Mouse (Mus musculus) forebrain, embryonic 10.5 days (tissue): ENCODE data around the gene Ttc9c. TPM values are rescaled to one million over a fixed set of nuclear protein-coding genes. Genes with fewer than 3 reads are reported as not detected.

Experiments used
- DNase-seq: peaks from one replicate; pipeline ENCODE4 v3.0.0-alpha.2; 2017; ENCODE audit warnings: low spot score; ENCODE audit errors: extremely low spot score
- H3K27ac ChIP-seq: fragments of 300-500 bp; sonication (generic); 2 replicates; pipeline ENCODE4 v1.5.1; 2016; ENCODE audit warnings: mild to moderate bottlenecking
- H3K27me3 ChIP-seq: fragments of 300-500 bp; sonication (generic); 2 replicates; pipeline ENCODE4 v1.6.1; 2016; ENCODE audit warnings: mild to moderate bottlenecking; ENCODE audit not compliant: poor library complexity, severe bottlenecking
- H3K36me3 ChIP-seq: fragments of 300-500 bp; sonication (generic); replicated peaks from 2 replicates; pipeline ENCODE4 v1.6.1; 2016; ENCODE audit warnings: mild to moderate bottlenecking, moderate library complexity
- H3K4me1 ChIP-seq: fragments of 300-500 bp; sonication (generic); 2 replicates; pipeline ENCODE4 v1.6.1; 2016
- H3K4me3 ChIP-seq: fragments of 300-500 bp; sonication (generic); 2 replicates; pipeline ENCODE4 v1.5.1; 2016; ENCODE audit warnings: mild to moderate bottlenecking, moderate library complexity
- H3K9me3 ChIP-seq: fragments of 300-500 bp; sonication (generic); 2 replicates; pipeline ENCODE4 v1.6.1; 2016; ENCODE audit warnings: mild to moderate bottlenecking, moderate library complexity
- WGBS: fragments of 180-500 bp; shearing (Covaris S2); methylation state at CpG from one replicate; pipeline ENCODE4 v1.1.7; 2016; 5-methylcytosine and 5-hydroxymethylcytosine counted together
- polyA plus RNA-seq: library from polyadenylated mRNA; unstranded; fragments of >200 nt; fragmentation: Nextera tagmentation; extraction: Ambion mirVana; gene quantifications from 2 replicates; pipeline ENCODE4 v1.2.1, GENCODE M21; 2016

Gene Ttc9c
- polyA plus RNA-seq, result 82.5 and 85.5 TPM in 2 replicates

DNA sequence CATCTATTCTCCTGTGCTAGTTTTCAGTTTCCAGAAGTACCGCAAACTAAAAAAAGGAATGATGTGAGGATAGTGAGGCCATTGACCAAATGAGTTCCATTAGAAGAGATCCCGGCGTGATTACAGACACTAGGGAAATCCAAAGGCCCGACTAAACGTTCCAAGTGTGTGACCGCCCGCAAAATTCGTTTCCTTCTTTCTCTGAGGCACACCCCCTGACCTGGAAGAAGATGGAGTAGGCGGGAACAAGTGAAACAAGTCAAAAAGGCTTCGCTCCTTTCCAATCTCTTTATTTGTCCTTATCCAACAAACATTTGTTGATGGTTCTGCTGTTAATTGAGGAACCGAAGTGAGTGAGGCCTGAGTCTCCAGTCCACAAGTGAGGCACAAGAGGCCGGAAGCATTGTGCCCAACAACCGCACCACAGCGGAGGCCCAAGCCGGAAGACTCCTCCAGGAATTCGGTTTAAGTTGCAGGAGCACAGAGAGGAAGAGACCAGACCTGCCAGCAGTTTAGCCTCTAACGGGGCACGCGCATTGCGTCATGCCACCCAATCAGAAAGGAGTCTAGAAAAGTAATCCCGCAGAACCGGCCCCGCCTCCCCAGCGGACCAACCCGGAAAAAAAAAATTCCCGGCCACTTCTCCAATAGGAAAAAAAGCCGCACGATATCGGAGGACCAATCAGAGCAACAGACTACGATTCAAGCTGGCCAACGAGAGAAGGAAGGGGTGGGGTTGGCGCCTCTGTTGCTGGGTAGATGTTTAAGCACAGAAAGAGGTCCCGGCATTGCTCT, at the start of gene Ttc9c:
TSS of gene Ttc9c (minus strand) at position 533 of the 795 bp plus-strand sequence.
- 1% methylated on average over 33 of the region's 33 CpGs for WGBS
- H3K27me3 ChIP-seq, result no peaks in the 10 kb centered on the region
- H3K27ac ChIP-seq, result peak within 1 kb of the TSS; percentile 97
- H3K4me3 ChIP-seq, result peak within 1 kb of the TSS; percentile 81
- H3K36me3 ChIP-seq, result peaks cover 53% of the 10 kb centered on the region
- H3K9me3 ChIP-seq, result no peaks in the 10 kb centered on the region
- H3K4me1 ChIP-seq, result peaks cover 52% of the 10 kb centered on the region
- peak; percentile 97 for DNase-seq

DNA sequence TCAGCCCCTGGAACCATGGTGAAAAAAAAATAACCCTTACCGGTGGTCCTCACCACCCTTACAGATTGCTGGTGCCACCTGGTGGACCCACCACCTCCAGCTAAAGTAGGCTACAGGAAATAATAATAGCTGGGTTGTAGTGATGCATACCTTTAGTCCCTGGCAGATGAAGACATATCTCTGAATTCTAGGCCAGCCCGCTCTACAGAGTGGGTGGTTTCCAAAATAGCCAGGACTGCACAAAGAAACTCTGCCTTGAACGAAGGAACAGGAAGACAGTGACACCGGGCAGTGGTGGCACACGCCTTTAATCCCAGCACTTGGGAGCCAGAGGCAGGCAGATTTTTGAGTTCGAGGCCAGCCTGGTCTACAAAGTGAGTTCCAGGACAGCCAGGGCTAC, 45.1 kb upstream of the Ttc9c start:
- no peak overlapping the region for H3K27ac ChIP-seq
- H3K9me3 ChIP-seq, result no peaks in the 10 kb centered on the region
- DNase-seq, result no peak
- WGBS, result 85% methylated on average over 6 of the region's 6 CpGs
- no peaks in the 10 kb centered on the region for H3K4me1 ChIP-seq
- no peaks in the 10 kb centered on the region for H3K36me3 ChIP-seq
- H3K27me3 ChIP-seq, result no peaks in the 10 kb centered on the region
- no peak overlapping the region for H3K4me3 ChIP-seq

DNA sequence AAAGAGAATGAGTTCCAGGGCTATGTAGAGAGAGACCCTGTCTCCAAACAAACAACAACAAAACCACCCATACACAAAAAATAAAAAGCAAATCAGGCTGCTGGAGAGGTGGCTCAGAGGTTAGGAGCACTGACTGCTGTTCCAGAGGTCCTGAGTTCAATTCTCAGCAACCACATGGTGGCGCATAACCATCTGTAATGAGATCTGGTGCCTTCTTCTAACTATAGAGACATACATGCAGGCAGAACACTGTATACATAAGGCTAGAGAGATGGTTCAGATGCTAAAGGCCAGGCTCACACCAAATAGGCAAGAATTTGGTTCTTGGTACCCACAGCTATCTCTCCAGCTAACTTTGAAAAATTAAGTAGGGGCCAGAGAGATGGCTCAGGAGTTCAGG, 39.9 kb upstream of the Ttc9c start:
- Histone ChIP-seq H3K4me3 (no peak overlapping the region), H3K9me3 (no peaks in the 10 kb centered on the region), H3K36me3 (no peaks in the 10 kb centered on the region), H3K27me3 (no peaks in the 10 kb centered on the region), H3K4me1 (no peaks in the 10 kb centered on the region), H3K27ac (no peak overlapping the region)
- WGBS, result 21% methylated on average over 1 of the region's 1 CpGs
- no peak for DNase-seq

DNA sequence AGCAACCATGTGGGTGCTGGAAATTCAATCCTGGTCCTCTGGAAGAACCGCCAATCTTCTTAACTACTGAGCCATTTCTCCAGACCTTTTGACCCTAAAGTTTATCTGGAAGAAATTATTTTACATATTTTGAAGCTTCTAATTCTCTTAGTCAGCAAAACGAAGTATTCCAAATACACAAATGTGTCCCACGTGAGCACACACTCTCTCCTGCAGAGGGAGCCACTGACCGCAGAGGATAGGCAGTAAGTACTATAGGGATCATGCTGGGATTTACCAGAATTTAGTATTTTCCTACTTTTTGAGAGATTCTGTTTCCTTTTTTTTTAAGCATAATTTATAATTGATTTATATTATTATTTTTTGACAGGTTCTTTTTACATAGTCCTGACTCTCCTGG, 38.6 kb upstream of the Ttc9c start:
- Histone ChIP-seq H3K4me1 (no peaks in the 10 kb centered on the region), H3K27ac (no peak overlapping the region), H3K4me3 (no peak overlapping the region), H3K36me3 (no peaks in the 10 kb centered on the region), H3K9me3 (no peaks in the 10 kb centered on the region), H3K27me3 (no peaks in the 10 kb centered on the region)
- DNase-seq, result no peak
- whole genome bisulfite sequencing, result 43% methylated on average over 4 of the region's 4 CpGs

DNA sequence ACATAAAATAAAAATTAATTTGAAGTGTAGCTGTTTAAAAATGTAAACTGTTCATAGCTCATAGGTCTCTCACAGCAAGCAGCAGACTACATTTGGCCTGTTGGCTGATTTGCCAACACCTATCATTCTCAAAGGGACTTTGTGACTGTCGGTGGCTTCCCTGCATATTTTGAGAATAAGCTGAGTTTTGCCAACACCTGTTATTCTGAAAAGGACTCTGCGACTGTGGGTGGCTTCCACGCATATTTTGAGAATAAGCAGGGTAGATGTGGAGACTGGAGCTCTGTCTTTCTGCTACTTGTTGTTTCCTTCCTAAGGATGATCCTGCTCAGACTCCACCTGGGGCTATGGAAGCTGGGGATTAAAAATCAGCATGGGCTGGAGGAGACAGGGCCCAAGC, 34.0 kb upstream of the Ttc9c start:
- DNase-seq, result no peak
- Histone ChIP-seq H3K4me1 (peaks cover 10% of the 10 kb centered on the region), H3K9me3 (no peaks in the 10 kb centered on the region), H3K27ac (no peak overlapping the region), H3K4me3 (no peak overlapping the region), H3K36me3 (peaks cover 10% of the 10 kb centered on the region), H3K27me3 (no peaks in the 10 kb centered on the region)
- 91% methylated on average over 3 of the region's 3 CpGs for WGBS

DNA sequence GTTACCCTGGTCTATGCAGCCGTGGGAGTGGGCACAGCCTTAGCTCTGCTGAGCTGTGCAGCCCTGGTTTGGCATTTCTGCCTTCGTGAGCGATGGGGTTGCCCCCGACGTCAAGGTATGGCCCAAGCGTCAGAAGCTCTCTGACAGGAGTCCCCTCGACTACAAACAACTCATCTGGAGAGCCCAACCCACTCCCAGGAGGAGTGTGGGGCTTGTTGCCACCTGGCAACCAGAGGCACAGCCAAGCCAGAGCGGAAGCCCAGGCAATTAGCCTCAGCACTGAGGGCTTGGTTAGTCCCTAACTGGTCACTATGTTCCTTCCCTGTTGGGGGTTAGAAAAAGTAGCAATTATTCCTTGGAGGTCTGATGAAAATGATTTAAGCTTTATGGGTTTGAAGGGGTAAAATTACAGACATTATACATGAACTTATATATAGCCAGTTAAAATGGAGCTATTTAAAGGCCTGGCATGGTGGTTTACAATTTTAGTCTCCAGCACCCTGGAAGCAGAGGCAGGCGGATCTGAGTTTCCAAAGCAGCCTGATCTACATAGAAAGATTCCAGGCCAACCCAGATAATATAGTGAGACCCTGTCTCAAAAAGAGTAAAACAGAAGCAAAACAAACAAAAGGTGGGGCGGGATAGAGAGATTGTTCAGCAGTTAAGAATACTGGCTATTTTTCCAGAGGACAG, 33.2 kb upstream of the Ttc9c start:
- Histone ChIP-seq H3K27ac (no peak overlapping the region), H3K4me1 (peaks cover 10% of the 10 kb centered on the region), H3K9me3 (no peaks in the 10 kb centered on the region), H3K27me3 (no peaks in the 10 kb centered on the region), H3K4me3 (no peak overlapping the region), H3K36me3 (peaks cover 17% of the 10 kb centered on the region)
- WGBS, result 65% methylated on average over 10 of the region's 10 CpGs
- no peak for DNase-seq

DNA sequence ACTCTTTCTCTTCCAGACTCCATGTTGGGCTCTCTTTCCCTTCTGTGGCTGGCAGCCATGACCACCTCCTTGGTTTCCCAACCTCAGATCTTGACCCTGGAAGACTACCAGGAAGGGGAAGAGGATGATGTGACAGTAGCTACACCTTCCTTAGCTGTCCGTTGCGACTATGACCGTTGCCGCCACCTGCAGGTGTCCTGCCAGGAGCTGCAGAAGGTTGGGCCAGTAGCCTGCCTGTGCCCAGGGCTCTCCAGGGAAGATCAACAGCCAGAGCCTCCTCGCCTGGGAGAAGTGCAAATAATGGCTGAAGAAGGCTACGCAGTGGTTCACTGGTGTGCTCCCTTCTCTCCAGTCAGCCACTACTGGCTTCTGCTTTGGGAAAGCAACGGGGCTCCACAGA, 32.5 kb upstream of the Ttc9c start:
- H3K27ac ChIP-seq, result no peak overlapping the region
- DNase-seq, result no peak
- peaks cover 25% of the 10 kb centered on the region for H3K36me3 ChIP-seq
- 54% methylated on average over 7 of the region's 7 CpGs for WGBS
- peaks cover 10% of the 10 kb centered on the region for H3K4me1 ChIP-seq
- H3K9me3 ChIP-seq, result no peaks in the 10 kb centered on the region
- H3K27me3 ChIP-seq, result no peaks in the 10 kb centered on the region
- H3K4me3 ChIP-seq, result no peak overlapping the region

DNA sequence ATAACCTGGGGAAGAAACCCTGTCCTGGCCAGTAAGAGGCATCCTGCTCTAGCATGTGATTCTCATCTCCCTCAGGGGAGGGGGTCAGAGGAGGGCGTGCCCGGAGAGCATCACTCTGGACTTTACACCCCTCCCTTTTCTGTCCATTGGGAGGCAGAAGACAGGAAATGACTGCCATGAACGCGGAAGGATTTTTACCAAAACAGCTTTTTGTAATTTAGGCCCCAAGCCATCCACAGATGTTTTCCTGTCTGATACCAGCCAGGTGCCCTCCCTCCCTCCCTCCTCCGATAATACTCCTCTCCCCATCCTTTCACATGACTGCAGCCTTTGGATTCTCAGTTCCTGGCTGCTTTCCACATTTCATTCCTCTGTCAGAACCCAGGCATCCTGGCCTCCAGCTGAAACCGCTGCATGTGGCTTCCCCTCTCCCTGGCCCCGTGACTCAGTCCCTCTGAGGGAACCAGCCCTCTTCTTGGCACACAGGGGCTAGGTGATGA, 31.3 kb upstream of the Ttc9c start, which contains the start of gene Lrrn4cl:
TSS of gene Lrrn4cl (plus strand) at position 367 of the 500 bp plus-strand sequence.
- WGBS, result 34% methylated on average over 7 of the region's 7 CpGs
- DNase-seq, result no peak
- Histone ChIP-seq H3K27ac (peak within 1 kb of the TSS; percentile 20), H3K4me3 (no peak within 1 kb of the TSS), H3K36me3 (peaks cover 37% of the 10 kb centered on the region), H3K9me3 (no peaks in the 10 kb centered on the region), H3K4me1 (peaks cover 10% of the 10 kb centered on the region), H3K27me3 (no peaks in the 10 kb centered on the region)

DNA sequence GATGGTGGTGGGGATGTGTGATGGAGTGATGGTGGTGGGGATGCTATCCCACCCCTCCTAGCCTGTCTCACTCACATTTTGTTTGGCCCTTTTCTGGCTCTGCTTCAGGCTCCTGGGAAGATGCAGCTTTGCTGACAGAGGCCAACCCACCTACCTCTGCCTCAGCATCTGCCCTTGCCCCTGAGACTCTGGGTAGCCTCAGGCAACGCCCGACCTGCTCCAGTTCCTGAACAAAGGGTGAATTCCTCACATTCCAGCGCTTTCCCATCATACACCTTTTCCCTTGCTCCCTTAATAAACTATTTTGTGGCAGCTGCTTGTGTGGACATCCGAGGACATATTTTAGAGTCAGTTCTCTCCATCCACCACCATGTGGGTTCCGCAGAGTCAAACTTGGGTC, 29.2 kb upstream of the Ttc9c start:
- Histone ChIP-seq H3K36me3 (peaks cover 41% of the 10 kb centered on the region), H3K27me3 (no peaks in the 10 kb centered on the region), H3K4me3 (no peak overlapping the region), H3K9me3 (no peaks in the 10 kb centered on the region), H3K27ac (no peak overlapping the region), H3K4me1 (peaks cover 10% of the 10 kb centered on the region)
- 82% methylated on average over 5 of the region's 5 CpGs for WGBS
- no peak for DNase-seq

DNA sequence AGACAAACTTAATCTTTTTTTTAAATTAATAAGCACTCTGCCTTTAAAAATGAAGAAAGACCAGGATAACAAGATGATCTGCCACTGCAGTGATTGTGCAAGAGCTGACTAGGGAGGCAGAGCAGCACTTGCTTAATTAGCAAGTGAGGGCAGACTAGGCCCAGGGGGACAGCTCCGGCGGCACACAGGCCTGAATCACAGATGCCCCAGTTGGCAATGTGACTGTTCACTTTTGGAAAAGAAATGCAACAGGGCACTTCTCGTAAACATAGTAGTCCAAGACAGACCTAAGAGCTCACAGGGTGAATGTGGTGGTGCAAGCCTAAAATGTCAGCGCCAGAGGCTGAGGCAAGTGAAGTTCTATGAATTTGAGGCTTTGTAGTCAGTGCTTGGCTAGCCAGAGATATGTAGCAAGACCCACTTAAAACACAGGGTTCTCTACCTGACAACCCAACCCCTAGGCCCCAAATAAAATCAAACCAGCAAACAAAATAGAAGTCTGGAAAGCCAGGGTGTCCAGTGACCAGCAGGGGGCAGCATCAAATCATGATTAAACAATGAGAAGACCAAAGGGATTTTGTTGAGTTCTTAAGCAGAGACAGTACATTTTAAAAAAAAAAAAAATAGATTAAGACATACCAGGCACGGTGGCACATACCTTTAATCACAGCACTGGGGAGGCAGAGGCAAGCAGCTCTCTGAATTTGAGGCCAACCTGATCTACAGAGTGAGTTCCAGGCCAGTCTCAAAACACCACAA, 25.4 kb upstream of the Ttc9c start:
- 66% methylated on average over 5 of the region's 5 CpGs for WGBS
- no peak overlapping the region for H3K27ac ChIP-seq
- peaks cover 61% of the 10 kb centered on the region for H3K36me3 ChIP-seq
- H3K4me3 ChIP-seq, result no peak overlapping the region
- peaks cover 21% of the 10 kb centered on the region for H3K4me1 ChIP-seq
- no peaks in the 10 kb centered on the region for H3K9me3 ChIP-seq
- H3K27me3 ChIP-seq, result no peaks in the 10 kb centered on the region
- peak; percentile 66 for DNase-seq

DNA sequence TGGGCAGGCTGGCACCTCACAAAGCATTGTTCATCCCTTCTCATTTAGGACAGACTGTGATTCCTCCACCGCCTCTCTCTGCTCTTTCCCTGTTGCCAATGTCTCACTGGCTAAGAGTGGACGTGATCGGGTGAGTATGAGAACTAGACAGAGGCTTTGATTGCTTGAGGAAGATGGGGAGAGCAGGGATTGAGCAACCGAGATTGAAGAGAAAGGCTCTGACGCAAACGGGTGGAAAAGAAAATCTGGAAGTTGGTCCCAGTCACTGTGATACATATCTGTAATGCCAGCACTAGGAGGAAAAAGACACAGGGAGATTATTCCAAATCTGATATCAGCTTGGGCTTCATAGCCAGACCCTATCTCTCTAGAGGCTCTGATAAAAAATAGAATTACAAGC, 23.8 kb upstream of the Ttc9c start:
- no peaks in the 10 kb centered on the region for H3K9me3 ChIP-seq
- no peaks in the 10 kb centered on the region for H3K27me3 ChIP-seq
- peaks cover 50% of the 10 kb centered on the region for H3K36me3 ChIP-seq
- 89% methylated on average over 6 of the region's 6 CpGs for WGBS
- no peak overlapping the region for H3K27ac ChIP-seq
- H3K4me3 ChIP-seq, result no peak overlapping the region
- peaks cover 34% of the 10 kb centered on the region for H3K4me1 ChIP-seq
- DNase-seq, result no peak

DNA sequence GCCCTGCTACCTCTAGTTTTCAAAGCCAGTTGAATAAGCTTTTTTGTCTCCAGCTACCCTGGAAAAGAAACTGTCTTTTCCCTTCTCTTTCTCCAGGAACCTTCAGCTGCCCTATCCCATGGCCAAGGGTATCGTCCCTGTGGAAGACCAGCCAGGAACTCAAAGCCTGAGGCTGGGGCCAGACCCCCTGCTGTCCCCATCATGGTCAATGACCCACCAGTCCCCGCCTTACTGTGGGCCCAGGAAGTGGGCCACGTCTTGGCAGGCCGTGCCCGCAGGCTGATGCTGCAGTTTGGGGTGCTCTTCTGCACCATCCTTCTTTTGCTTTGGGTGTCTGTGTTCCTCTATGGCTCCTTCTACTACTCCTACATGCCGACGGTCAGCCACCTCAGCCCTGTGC, 21.9 kb upstream of the Ttc9c start:
- 85% methylated on average over 7 of the region's 7 CpGs for WGBS
- Histone ChIP-seq H3K4me1 (peaks cover 46% of the 10 kb centered on the region), H3K9me3 (no peaks in the 10 kb centered on the region), H3K36me3 (peaks cover 39% of the 10 kb centered on the region), H3K27me3 (no peaks in the 10 kb centered on the region), H3K27ac (no peak overlapping the region), H3K4me3 (peak overlapping the region; percentile 61)
- no peak for DNase-seq
